In the genomic region with DNA sequence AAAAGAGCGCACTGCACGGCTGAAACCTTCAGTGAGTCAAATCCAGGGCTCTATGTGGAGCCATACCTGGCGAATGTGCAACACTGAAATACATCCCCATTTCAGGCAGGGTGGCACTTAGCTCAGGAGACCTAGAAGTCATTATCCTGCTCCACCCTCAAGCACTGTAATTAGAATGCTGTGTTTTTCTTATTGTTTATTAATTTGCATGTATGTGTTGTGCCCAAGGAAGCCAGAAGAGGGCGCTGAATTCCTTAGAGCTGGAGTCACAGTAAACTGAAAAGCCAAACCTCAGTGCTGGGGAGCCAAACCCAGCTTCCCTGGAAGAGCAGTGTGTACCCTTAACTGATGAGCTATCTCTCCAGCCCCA, we compare ENCODE assay signal across 8 mouse cellular contexts. TPM values are rescaled to one million over a fixed set of nuclear protein-coding genes. Genes with fewer than 3 reads are reported as not detected.
DNase-seq lines count a peak whose midpoint lies in the region; ATAC-seq and TF ChIP-seq lines count a peak whose summit lies in the region.

No protein-coding gene starts in this region.

- no peak for ATAC-seq in embryonic facial prominence, embryonic 15.5 days (ENCODE audit: insufficient number of reproducible peaks, low FRiP score, low TSS enrichment, low read depth)
- no peak for ATAC-seq in liver, postnatal 0 days
- ATAC-seq in neural tube, embryonic 15.5 days (ENCODE audit: low FRiP score): peak; percentile 19

- peak; percentile 67 for DNase-seq in CH12.LX (ENCODE audit: extremely low read depth)
- peak; percentile 66 to 77 for DNase-seq in heart, postnatal 10 days
- DNase-seq in layer of hippocampus, adult 18-20 months (ENCODE audit: low spot score in 2 of 2): peak; percentile 70 to 92
- DNase-seq in liver, postnatal 0 days: peak; percentile 78
- DNase-seq in thymus, postnatal 0 days (ENCODE audit: low spot score): peak; percentile 68

- dilution Hi-C loops in CH12.LX (cut with MboI; ENCODE audit: extremely low pct_ligation_motif_present, extremely low pct_unique_long_range_greater_than_20kb, low sequenced_read_pairs): no loop called here

- H3K9me3 ChIP-seq in CH12.LX (replicated peaks; ENCODE audit: low read length): no peaks in the 10 kb centered on the region
- no peaks in the 10 kb centered on the region for H3K9me3 ChIP-seq in embryonic facial prominence, embryonic 15.5 days (replicated peaks)
- no peaks in the 10 kb centered on the region for H3K9me3 ChIP-seq in liver, postnatal 0 days (ENCODE audit: low read length)
- H3K9me3 ChIP-seq in neural tube, embryonic 15.5 days (replicated peaks): no peaks in the 10 kb centered on the region

- no peak for TF ChIP-seq EP300 in CH12.LX (IDR thresholded peaks at IDR 0.05; ENCODE audit: low read length)
- no peak for TF ChIP-seq EP300 in liver, postnatal 0 days (IDR thresholded peaks at IDR 0.05; ENCODE audit: low read depth)

- in situ Hi-C loops in CH12.LX (cut with MboI; ENCODE audit: low pct_ligation_motif_present, low pct_unique_long_range_greater_than_20kb, low sequenced_read_pairs): no loop called here

- no peak overlapping the region for H3K9ac ChIP-seq in CH12.LX (ENCODE audit: insufficient read depth, low read depth)
- no peak overlapping the region for H3K9ac ChIP-seq in embryonic facial prominence, embryonic 15.5 days
- peak overlapping the region; percentile 37; the same call in 1 of the 2 replicates for H3K9ac ChIP-seq in liver, postnatal 0 days (replicated peaks)
- H3K9ac ChIP-seq in neural tube, embryonic 15.5 days (replicated peaks): peak overlapping the region; percentile 40; the same call in 1 of the 2 replicates

- TF ChIP-seq CTCF in CH12.LX (conservative IDR thresholded peaks at IDR 0.05 in 1 of 2, IDR thresholded peaks at IDR 0.05 in 1 of 2; ENCODE audit: low read depth in 2 of 2, low read length in 2 of 2): peak; percentile 69 to 72
- TF ChIP-seq CTCF in bone marrow macrophage, adult 2 months (IDR thresholded peaks at IDR 0.05; ENCODE audit: low read depth, low read length): peak; percentile 27; the same call in 1 of the 2 replicates
- TF ChIP-seq CTCF in liver, postnatal 0 days (IDR thresholded peaks at IDR 0.05; ENCODE audit: low read depth): peak; percentile 86

- no peak for TF ChIP-seq POLR2A in CH12.LX (IDR thresholded peaks at IDR 0.05; ENCODE audit: low read depth, low read length)
- TF ChIP-seq POLR2A in bone marrow macrophage, adult 2 months (IDR thresholded peaks at IDR 0.05; ENCODE audit: borderline replicate concordance, low read depth, low read length): no peak

- peaks cover 7 to 43% of the 10 kb centered on the region in 2 experiments for H3K4me1 ChIP-seq in CH12.LX (ENCODE audit: control insufficient read depth in 1 of 2, insufficient read depth in 2 of 2)
- H3K4me1 ChIP-seq in bone marrow macrophage, adult 2 months (ENCODE audit: control insufficient read depth, insufficient read depth, low read length): peaks cover 37% of the 10 kb centered on the region
- peaks cover 26% of the 10 kb centered on the region for H3K4me1 ChIP-seq in embryonic facial prominence, embryonic 15.5 days
- H3K4me1 ChIP-seq in liver, postnatal 0 days (ENCODE audit: insufficient read depth): peaks cover 47% of the 10 kb centered on the region
- H3K4me1 ChIP-seq in neural tube, embryonic 15.5 days: peaks cover 39% of the 10 kb centered on the region

- no peak overlapping the region for H3K27ac ChIP-seq in CH12.LX (ENCODE audit: insufficient read depth, low read depth)
- no peak overlapping the region for H3K27ac ChIP-seq in bone marrow macrophage, adult 2 months (ENCODE audit: insufficient read depth, low read depth, low read length)
- no peak overlapping the region for H3K27ac ChIP-seq in embryonic facial prominence, embryonic 15.5 days (replicated peaks)
- H3K27ac ChIP-seq in liver, postnatal 0 days (ENCODE audit: low read depth): peak overlapping the region; percentile 66; the same call in 1 of the 2 replicates
- H3K27ac ChIP-seq in neural tube, embryonic 15.5 days (replicated peaks): peak overlapping the region; percentile 91

- intact Hi-C loops in heart, postnatal 10 days (cut with DNase I): loop anchor here (5.0 kb wide), 2 partner anchors 44 to 104 kb away; partner anchors contain the start of gene B4galnt1

- peak; percentile 42 for TF ChIP-seq RAD21 in CH12.LX (IDR thresholded peaks at IDR 0.05; ENCODE audit: low read depth, low read length)

- no peak overlapping the region for H3K4me3 ChIP-seq in CH12.LX (replicated peaks in 1 of 3; ENCODE audit: low read depth in 2 of 3, low read length in 2 of 3, poor library complexity in 1 of 3)
- peak overlapping the region; percentile 48 for H3K4me3 ChIP-seq in bone marrow macrophage, adult 2 months (ENCODE audit: insufficient read depth, low read length)
- peak overlapping the region; percentile 28 for H3K4me3 ChIP-seq in embryonic facial prominence, embryonic 15.5 days (replicated peaks)
- H3K4me3 ChIP-seq in liver, postnatal 0 days (ENCODE audit: low read depth, low read length): peak overlapping the region; percentile 31
- H3K4me3 ChIP-seq in neural tube, embryonic 15.5 days (replicated peaks): peak overlapping the region; percentile 96

- H3K36me3 ChIP-seq in CH12.LX (replicated peaks in 1 of 2; ENCODE audit: control insufficient read depth in 1 of 2, insufficient read depth in 1 of 2, low read length in 1 of 2): peaks cover 11 to 15% of the 10 kb centered on the region in 2 experiments
- peaks cover 9% of the 10 kb centered on the region; the same call in 1 of the 2 replicates for H3K36me3 ChIP-seq in embryonic facial prominence, embryonic 15.5 days
- peaks cover 12% of the 10 kb centered on the region for H3K36me3 ChIP-seq in liver, postnatal 0 days (replicated peaks; ENCODE audit: insufficient read depth, low read length)
- H3K36me3 ChIP-seq in neural tube, embryonic 15.5 days: peaks cover 11% of the 10 kb centered on the region

- H3K79me2 ChIP-seq in CH12.LX (replicated peaks; ENCODE audit: control insufficient read depth, extremely low read depth, insufficient read depth, poor library complexity, severe bottlenecking): peaks cover 7% of the 10 kb centered on the region; the same call in 1 of the 2 replicates

- peak overlapping the region; percentile 51; the same call in 1 of the 2 replicates for H3K4me2 ChIP-seq in CH12.LX (ENCODE audit: insufficient read depth, low read depth, poor library complexity, severe bottlenecking)
- peak overlapping the region; percentile 48 for H3K4me2 ChIP-seq in embryonic facial prominence, embryonic 15.5 days (replicated peaks)
- peak overlapping the region; percentile 70 for H3K4me2 ChIP-seq in liver, postnatal 0 days (ENCODE audit: low read depth, low read length)
- peak overlapping the region; percentile 59 for H3K4me2 ChIP-seq in neural tube, embryonic 15.5 days

- 7% methylated on average over 4 of the region's 4 CpGs for WGBS in embryonic facial prominence, embryonic 15.5 days
- 9% methylated on average over 4 of the region's 4 CpGs for WGBS in liver, postnatal 0 days (ENCODE audit: insufficient replicate concordance)
- WGBS in neural tube, embryonic 15.5 days: 10% methylated on average over 4 of the region's 4 CpGs

- no peaks in the 10 kb centered on the region for H3K27me3 ChIP-seq in CH12.LX (replicated peaks)
- no peaks in the 10 kb centered on the region for H3K27me3 ChIP-seq in embryonic facial prominence, embryonic 15.5 days
- H3K27me3 ChIP-seq in liver, postnatal 0 days (ENCODE audit: insufficient read depth, low read length): no peaks in the 10 kb centered on the region
- no peaks in the 10 kb centered on the region for H3K27me3 ChIP-seq in neural tube, embryonic 15.5 days (replicated peaks)

RNA-seq across cellular contexts. Expression of gene Os9, which starts 2.5 kb away (rescaled TPM):
- 81.1 and 82.7 TPM in 2 replicates for total RNA-seq in CH12.LX (2012; rRNA removed)
- 41.0 and 42.8 TPM in 2 replicates for total RNA-seq in CH12.LX (2014; rRNA removed)
- 61.9 and 78.2 TPM in 2 replicates for polyA plus RNA-seq in CH12.LX (2012; ENCODE audit: insufficient read length, low read depth)
- polyA plus RNA-seq in bone marrow macrophage, adult 2 months (2012; ENCODE audit: insufficient read depth, insufficient read length, missing spikeins): 164 and 167 TPM in 2 replicates
- polyA plus RNA-seq in embryonic facial prominence, embryonic 15.5 days (2015; fragmentation: Nextera tagmentation; extraction: Ambion mirVana): 101 TPM in 2 replicates
- total RNA-seq in heart, postnatal 10 days (2021): 10 to 100 TPM; 36.7 to 37.8 TPM
- 100 to 1,000 TPM; 105 to 107 TPM for total RNA-seq in layer of hippocampus, adult 18-20 months (2021)
- polyA plus RNA-seq in liver, postnatal 0 days (2015; fragmentation: Nextera tagmentation; extraction: Ambion mirVana): 78.8 and 81.4 TPM in 2 replicates
- 127 and 130 TPM in 2 replicates for polyA plus RNA-seq in neural tube, embryonic 15.5 days (2015; fragmentation: Nextera tagmentation; extraction: Ambion mirVana)
- 90.9 and 95.4 TPM in 2 replicates for polyA plus RNA-seq in thymus, postnatal 0 days (2015; fragmentation: Nextera tagmentation; extraction: Ambion mirVana)

RNA-seq across cellular contexts. Expression of gene B4galnt1, which starts 41.6 kb away (rescaled TPM):
- total RNA-seq in CH12.LX (2012; rRNA removed): 15.5 and 17.5 TPM in 2 replicates
- total RNA-seq in CH12.LX (2014; rRNA removed): 0.74 and 0.98 TPM in 2 replicates
- polyA plus RNA-seq in CH12.LX (2012; ENCODE audit: insufficient read length, low read depth): 1.9 and 2.3 TPM in 2 replicates
- 42.2 and 50.6 TPM in 2 replicates for polyA plus RNA-seq in bone marrow macrophage, adult 2 months (2012; ENCODE audit: insufficient read depth, insufficient read length, missing spikeins)
- 11.0 and 12.7 TPM in 2 replicates for polyA plus RNA-seq in embryonic facial prominence, embryonic 15.5 days (2015; fragmentation: Nextera tagmentation; extraction: Ambion mirVana)
- total RNA-seq in heart, postnatal 10 days (2021): 1 to 10 TPM; 3.6 to 3.8 TPM
- 100 to 1,000 TPM; 122 to 124 TPM for total RNA-seq in layer of hippocampus, adult 18-20 months (2021)
- polyA plus RNA-seq in liver, postnatal 0 days (2015; fragmentation: Nextera tagmentation; extraction: Ambion mirVana): 27.2 and 32.2 TPM in 2 replicates
- polyA plus RNA-seq in neural tube, embryonic 15.5 days (2015; fragmentation: Nextera tagmentation; extraction: Ambion mirVana): 69.5 and 70.4 TPM in 2 replicates
- 39.2 and 48.6 TPM in 2 replicates for polyA plus RNA-seq in thymus, postnatal 0 days (2015; fragmentation: Nextera tagmentation; extraction: Ambion mirVana)

RNA-seq across cellular contexts. Expression of gene Agap2, which starts 48.3 kb away (rescaled TPM):
- total RNA-seq in CH12.LX (2012; rRNA removed) (43.5 and 46.0 TPM in 2 replicates), CH12.LX (2014; rRNA removed) (24.8 and 27.8 TPM in 2 replicates)
- 26.1 and 27.8 TPM in 2 replicates for polyA plus RNA-seq in CH12.LX (2012; ENCODE audit: insufficient read length, low read depth)
- 0.85 and 2.0 TPM in 2 replicates for polyA plus RNA-seq in bone marrow macrophage, adult 2 months (2012; ENCODE audit: insufficient read depth, insufficient read length, missing spikeins)
- polyA plus RNA-seq in embryonic facial prominence, embryonic 15.5 days (2015; fragmentation: Nextera tagmentation; extraction: Ambion mirVana): 0.45 and 0.49 TPM in 2 replicates
- total RNA-seq in heart, postnatal 10 days (2021): 1 to 10 TPM; 5.5 to 8.3 TPM
- total RNA-seq in layer of hippocampus, adult 18-20 months (2021): 100 to 1,000 TPM; 807 to 841 TPM
- 0.33 and 0.88 TPM in 2 replicates for polyA plus RNA-seq in liver, postnatal 0 days (2015; fragmentation: Nextera tagmentation; extraction: Ambion mirVana)
- polyA plus RNA-seq in neural tube, embryonic 15.5 days (2015; fragmentation: Nextera tagmentation; extraction: Ambion mirVana): 4.6 and 5.3 TPM in 2 replicates
- polyA plus RNA-seq in thymus, postnatal 0 days (2015; fragmentation: Nextera tagmentation; extraction: Ambion mirVana): 12.3 and 13.5 TPM in 2 replicates

RNA-seq across cellular contexts. Expression of gene Tspan31, which starts 53.4 kb away (rescaled TPM):
- total RNA-seq in CH12.LX (2012; rRNA removed) (81.5 and 85.9 TPM in 2 replicates), CH12.LX (2014; rRNA removed) (110 and 148 TPM in 2 replicates)
- 72.8 and 79.9 TPM in 2 replicates for polyA plus RNA-seq in CH12.LX (2012; ENCODE audit: insufficient read length, low read depth)
- polyA plus RNA-seq in bone marrow macrophage, adult 2 months (2012; ENCODE audit: insufficient read depth, insufficient read length, missing spikeins): 116 and 126 TPM in 2 replicates
- polyA plus RNA-seq in embryonic facial prominence, embryonic 15.5 days (2015; fragmentation: Nextera tagmentation; extraction: Ambion mirVana): 175 and 177 TPM in 2 replicates
- total RNA-seq in heart, postnatal 10 days (2021): 10 to 100 TPM; 50.0 to 53.8 TPM
- total RNA-seq in layer of hippocampus, adult 18-20 months (2021): 10 to 100 TPM; 60.3 to 60.7 TPM
- polyA plus RNA-seq in liver, postnatal 0 days (2015; fragmentation: Nextera tagmentation; extraction: Ambion mirVana): 224 and 230 TPM in 2 replicates
- polyA plus RNA-seq in neural tube, embryonic 15.5 days (2015; fragmentation: Nextera tagmentation; extraction: Ambion mirVana): 108 and 123 TPM in 2 replicates
- 49.9 and 60.5 TPM in 2 replicates for polyA plus RNA-seq in thymus, postnatal 0 days (2015; fragmentation: Nextera tagmentation; extraction: Ambion mirVana)

RNA-seq across cellular contexts. Expression of gene Slc26a10, which starts 57.0 kb away (rescaled TPM):
- total RNA-seq in CH12.LX (2012; rRNA removed) (1.2 and 1.7 TPM in 2 replicates), CH12.LX (2014; rRNA removed) (0.05 TPM in 2 replicates)
- 0.16 and 0.44 TPM in 2 replicates for polyA plus RNA-seq in CH12.LX (2012; ENCODE audit: insufficient read length, low read depth)
- polyA plus RNA-seq in bone marrow macrophage, adult 2 months (2012; ENCODE audit: insufficient read depth, insufficient read length, missing spikeins): not detected in 2 replicates
- 1.6 and 1.9 TPM in 2 replicates for polyA plus RNA-seq in embryonic facial prominence, embryonic 15.5 days (2015; fragmentation: Nextera tagmentation; extraction: Ambion mirVana)
- total RNA-seq in heart, postnatal 10 days (2021): 10 to 100 TPM; 40.8 to 48.0 TPM
- 10 to 100 TPM; 10.2 to 13.5 TPM for total RNA-seq in layer of hippocampus, adult 18-20 months (2021)
- 2.0 TPM in 2 replicates for polyA plus RNA-seq in liver, postnatal 0 days (2015; fragmentation: Nextera tagmentation; extraction: Ambion mirVana)
- 1.0 TPM in 2 replicates for polyA plus RNA-seq in neural tube, embryonic 15.5 days (2015; fragmentation: Nextera tagmentation; extraction: Ambion mirVana)
- polyA plus RNA-seq in thymus, postnatal 0 days (2015; fragmentation: Nextera tagmentation; extraction: Ambion mirVana): 1.6 and 2.6 TPM in 2 replicates

Comparison
In these comparisons a context has a peak if more than half of its experiments do, and no peak if none do; other contexts are left out.
1. H3K27ac ChIP-seq: peak in liver, postnatal 0 days (single experiment) and neural tube, embryonic 15.5 days (single experiment); none in CH12.LX (single experiment), bone marrow macrophage, adult 2 months (single experiment) and embryonic facial prominence, embryonic 15.5 days (single experiment).
2. H3K4me3 ChIP-seq: peak in bone marrow macrophage, adult 2 months (single experiment), embryonic facial prominence, embryonic 15.5 days (single experiment), liver, postnatal 0 days (single experiment) and neural tube, embryonic 15.5 days (single experiment); none in CH12.LX (0 of 3).
3. H3K9ac ChIP-seq: peak in liver, postnatal 0 days (single experiment) and neural tube, embryonic 15.5 days (single experiment); none in CH12.LX (single experiment) and embryonic facial prominence, embryonic 15.5 days (single experiment).
4. CTCF ChIP-seq: peak in every context shown above with its lines; median percentile 86 in liver, postnatal 0 days; 70 in CH12.LX; 27 in bone marrow macrophage, adult 2 months.
5. Peak in every context shown above with its lines, with median percentiles within 50 percentile points of each other: DNase-seq and H3K4me2 ChIP-seq.